Mouse (Mus musculus) heart, embryonic 14.5 days (tissue): ENCODE measurements around the gene Tox2. TPM values are rescaled to one million over a fixed set of nuclear protein-coding genes. Genes with fewer than 3 reads are reported as not detected.

Experiments
- ATAC-seq: fragments of 200-750 bp; cut with Nextera tagmentation; 2 replicates; pipeline ENCODE4 v1.8.0; 2017; ENCODE audit warnings: low read depth, moderate TSS enrichment; ENCODE audit not compliant: insufficient number of reproducible peaks, insufficient read depth, low FRiP score
- H3K27ac ChIP-seq, 2 experiments: fragments of 200-500 bp in 1 of 2; fragments of 300-500 bp in 1 of 2; sonication (generic) in 1 of 2; replicated peaks in 1 of 2; 2 replicates each; pipeline ENCODE4 v1.5.1; 2012 to 2014; ENCODE audit warnings: low read depth in 2 of 2, low read length in 2 of 2, control low read depth in 1 of 2, mild to moderate bottlenecking in 1 of 2, mixed read lengths in 1 of 2; ENCODE audit not compliant: control insufficient read depth in 1 of 2, insufficient read depth in 1 of 2
- H3K27me3 ChIP-seq: fragments of 300-500 bp; sonication (generic); 2 replicates; pipeline ENCODE4 v1.6.1; 2014; ENCODE audit warnings: mild to moderate bottlenecking, low read length, control low read depth; ENCODE audit not compliant: control insufficient read depth, insufficient read depth
- H3K36me3 ChIP-seq: fragments of 300-500 bp; sonication (generic); 2 replicates; pipeline ENCODE4 v1.6.1; 2014; ENCODE audit warnings: mild to moderate bottlenecking, control low read depth, low read length, mixed read lengths; ENCODE audit not compliant: control insufficient read depth, insufficient read depth
- H3K4me1 ChIP-seq, 2 experiments: fragments of 200-500 bp in 1 of 2; fragments of 300-500 bp in 1 of 2; sonication (generic) in 1 of 2; 2 replicates each; pipeline ENCODE4 v1.6.1; 2012 to 2014; ENCODE audit warnings: low read length in 2 of 2, control low read depth in 1 of 2, mixed read lengths in 1 of 2; ENCODE audit not compliant: control insufficient read depth in 2 of 2, insufficient read depth in 2 of 2
- H3K4me2 ChIP-seq: fragments of 300-500 bp; sonication (generic); 2 replicates; pipeline ENCODE4 v1.6.1; 2014; ENCODE audit warnings: mild to moderate bottlenecking, low read length
- H3K4me3 ChIP-seq, 2 experiments: fragments of 200-500 bp in 1 of 2; fragments of 300-500 bp in 1 of 2; sonication (generic) in 1 of 2; 2 replicates each; pipeline ENCODE4 v1.5.1; 2012 to 2014; ENCODE audit warnings: low read length in 2 of 2, mild to moderate bottlenecking in 2 of 2, control low read depth in 1 of 2, low read depth in 1 of 2, moderate library complexity in 1 of 2; ENCODE audit not compliant: control insufficient read depth in 1 of 2, insufficient read depth in 1 of 2
- H3K9ac ChIP-seq: fragments of 300-500 bp; sonication (generic); 2 replicates; pipeline ENCODE4 v1.6.1; 2014; ENCODE audit warnings: mild to moderate bottlenecking, low read length
- H3K9me3 ChIP-seq: fragments of 300-500 bp; sonication (generic); 2 replicates; pipeline ENCODE4 v1.6.1; 2016; ENCODE audit warnings: low read length, control low read depth; ENCODE audit not compliant: control insufficient read depth
- WGBS: fragments of 180-500 bp; shearing (Covaris S2); extraction: QIAGEN DNeasy Blood & Tissue Kit; methylation state at CpG from one replicate; pipeline ENCODE4 v1.1.7; 2014; 5-methylcytosine and 5-hydroxymethylcytosine counted together
- polyA plus RNA-seq: library from polyadenylated mRNA; unstranded; fragments of >200 nt; fragmentation: Nextera tagmentation; extraction: Ambion mirVana; gene quantifications from 2 replicates; pipeline ENCODE4 v1.2.1, GENCODE M21; 2014

Gene Tox2
- polyA plus RNA-seq, 1 experiment from 2014 or later, result 3.8 TPM

DNA sequence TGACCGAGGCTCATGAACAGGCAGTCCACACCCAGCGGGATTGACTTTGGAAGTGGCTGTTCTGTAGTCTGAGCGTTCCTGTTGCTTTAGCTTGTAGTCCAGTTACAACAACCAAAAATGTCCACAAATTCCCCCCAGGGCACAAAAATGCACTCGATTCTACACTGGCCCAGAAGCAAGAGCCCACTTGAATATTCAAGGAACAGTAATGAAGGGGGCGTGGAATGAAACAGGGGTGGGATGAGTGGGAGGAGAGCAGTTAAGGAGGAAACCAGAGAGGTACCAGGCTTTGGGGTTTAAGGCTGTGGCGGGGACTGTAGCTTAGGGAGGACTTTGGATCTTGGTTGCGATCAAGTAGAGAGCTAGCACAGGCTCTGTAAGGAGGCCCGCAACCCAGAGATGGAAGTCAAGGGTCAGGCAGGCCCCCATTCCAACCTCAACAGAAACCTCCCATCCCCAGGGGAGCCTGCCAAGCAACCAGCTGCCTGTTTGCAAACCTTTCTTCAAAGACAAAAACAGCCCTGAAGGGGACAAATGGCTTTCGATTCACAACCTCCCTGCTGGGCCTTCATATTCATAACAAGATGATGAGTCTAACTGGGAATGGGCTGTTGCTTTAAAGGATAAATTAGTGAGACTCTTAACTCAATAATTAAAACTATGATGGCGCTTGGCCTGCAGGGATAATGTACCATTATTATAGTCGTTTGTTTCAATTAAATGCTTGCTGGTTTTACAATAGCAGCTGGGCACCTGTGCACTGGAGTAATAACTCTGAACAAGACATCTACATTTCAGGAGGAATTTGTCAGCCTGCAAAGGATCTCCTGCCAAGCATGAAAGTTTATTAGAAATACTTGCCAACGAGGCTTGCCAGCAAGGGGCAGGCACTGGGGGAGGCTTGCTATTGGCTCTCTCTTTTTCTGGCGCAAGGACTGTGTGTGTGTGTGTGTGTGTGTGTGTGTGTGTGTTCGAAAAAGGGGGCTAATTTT lies 97.4 kb downstream of the Tox2 start:
- 56% methylated on average over 14 of the region's 14 CpGs for WGBS

DNA sequence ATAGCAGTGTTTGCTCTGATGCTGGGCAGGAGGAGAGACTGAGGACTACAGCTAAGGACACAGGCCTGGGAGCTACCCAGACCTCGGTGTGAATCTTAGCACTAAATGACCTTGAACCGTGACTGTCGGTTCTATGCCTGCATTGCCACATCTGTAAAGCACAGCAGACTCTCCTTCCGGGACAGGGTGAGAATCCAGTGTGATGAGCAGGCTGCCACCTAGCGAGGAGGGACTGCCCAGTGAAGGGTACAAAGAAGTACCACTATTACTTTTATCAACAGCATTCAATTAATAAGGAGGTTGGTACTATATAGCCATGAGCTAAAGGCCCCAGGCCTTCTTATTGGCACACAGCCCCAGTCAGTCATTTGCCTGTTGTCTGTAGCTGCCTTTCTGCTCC lies 98.7 kb downstream of the Tox2 start:
- Histone ChIP-seq H3K9me3 (no peaks in the 10 kb centered on the region), H3K27me3 (no peaks in the 10 kb centered on the region), H3K4me3 (no peak overlapping the region), H3K27ac (no peak overlapping the region), H3K36me3 (no peaks in the 10 kb centered on the region), H3K4me1 (no peaks in the 10 kb centered on the region), H3K9ac (no peak overlapping the region), H3K4me2 (no peak overlapping the region)
- 40% methylated on average over 5 of the region's 5 CpGs for WGBS
- ATAC-seq, result no peak

More for the DNA sequence above, 97.4 kb downstream of the Tox2 start:
- Histone ChIP-seq H3K4me3 (no peak overlapping the region), H3K27ac (no peak overlapping the region), H3K27me3 (no peaks in the 10 kb centered on the region), H3K4me1 (no peaks in the 10 kb centered on the region), H3K9ac (no peak overlapping the region), H3K9me3 (no peaks in the 10 kb centered on the region), H3K4me2 (no peak overlapping the region), H3K36me3 (no peaks in the 10 kb centered on the region)
- no peak for ATAC-seq

DNA sequence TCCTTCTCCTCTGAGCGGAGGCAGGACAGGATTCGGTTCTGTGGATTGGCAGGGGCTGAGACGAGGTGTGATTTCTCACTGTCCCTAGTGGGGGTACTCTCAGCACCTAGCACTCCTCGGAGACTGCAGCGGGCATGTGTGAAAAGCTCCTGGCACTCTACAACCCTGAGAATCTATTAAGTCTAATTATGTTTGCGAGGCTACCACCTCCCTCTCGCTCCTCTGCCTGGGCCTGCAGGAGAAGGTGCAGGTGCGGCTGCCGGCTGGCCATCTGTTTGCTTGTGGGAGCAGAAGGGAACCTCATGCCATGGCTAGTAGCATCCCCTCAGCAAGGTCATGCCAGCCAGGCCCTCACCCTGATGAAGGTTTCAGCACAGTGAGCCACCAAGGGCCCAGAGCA lies 100.1 kb downstream of the Tox2 start:
- Histone ChIP-seq H3K9me3 (no peaks in the 10 kb centered on the region), H3K4me2 (no peak overlapping the region), H3K4me1 (no peaks in the 10 kb centered on the region), H3K27ac (no peak overlapping the region), H3K36me3 (no peaks in the 10 kb centered on the region), H3K27me3 (no peaks in the 10 kb centered on the region), H3K9ac (no peak overlapping the region), H3K4me3 (no peak overlapping the region)
- 55% methylated on average over 9 of the region's 9 CpGs for WGBS
- ATAC-seq, result no peak

DNA sequence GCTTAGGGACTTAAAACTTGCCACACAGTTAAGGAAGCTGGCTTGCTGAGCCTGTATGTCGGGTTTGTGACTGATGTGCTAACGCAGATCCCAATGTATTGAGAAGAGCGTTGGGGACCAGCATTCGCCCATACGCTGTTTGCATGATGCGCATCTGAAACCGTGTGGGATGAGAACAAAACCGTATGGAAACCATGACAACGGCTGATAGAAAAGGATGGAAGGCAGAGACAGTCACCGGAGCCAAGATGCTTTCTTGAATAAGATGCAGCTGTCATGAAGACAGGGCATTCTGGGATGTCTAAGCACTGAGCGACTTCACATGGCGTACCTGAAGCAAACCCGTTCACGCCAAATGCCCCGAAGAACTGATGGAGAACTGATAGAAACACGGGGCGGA lies 106.5 kb downstream of the Tox2 start:
- H3K4me1 ChIP-seq, result peaks cover 0 to 3% of the 10 kb centered on the region in 2 experiments; a peak in 2 of 4 replicates
- no peak overlapping the region for H3K4me2 ChIP-seq
- WGBS, result 90% methylated on average over 17 of the region's 17 CpGs
- no peaks in the 10 kb centered on the region for H3K27me3 ChIP-seq
- H3K36me3 ChIP-seq, result no peaks in the 10 kb centered on the region
- H3K27ac ChIP-seq, result no peak overlapping the region
- H3K9me3 ChIP-seq, result no peaks in the 10 kb centered on the region
- no peak overlapping the region for H3K4me3 ChIP-seq
- no peak overlapping the region for H3K9ac ChIP-seq
- no peak for ATAC-seq

DNA sequence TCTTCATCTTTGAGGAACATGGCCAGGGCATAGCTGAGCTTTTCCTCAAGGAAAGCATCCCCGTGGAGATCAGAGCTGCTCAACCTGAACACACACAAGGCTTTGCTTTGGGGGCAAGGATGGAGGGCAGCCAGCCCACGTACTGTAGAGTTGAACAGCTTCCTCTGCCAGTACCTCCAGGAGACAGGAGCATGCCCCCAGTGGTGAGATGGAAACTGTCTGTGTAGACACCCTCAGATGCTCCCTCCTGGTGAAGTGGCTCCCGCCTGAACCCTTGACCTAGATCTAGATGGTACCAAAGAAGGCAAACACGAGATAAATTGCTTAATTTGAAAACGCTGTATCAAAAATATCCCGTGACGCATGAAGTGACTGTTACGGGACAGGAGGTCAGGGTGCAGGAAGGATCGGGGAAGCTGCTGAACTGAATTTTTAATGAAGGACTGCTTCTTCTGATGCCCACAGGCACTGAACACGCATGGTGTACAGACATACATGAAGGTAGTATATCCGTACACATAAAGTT lies 107.3 kb downstream of the Tox2 start:
- no peak for ATAC-seq
- 69% methylated on average over 11 of the region's 11 CpGs for WGBS
- peaks cover 0 to 3% of the 10 kb centered on the region in 2 experiments; a peak in 2 of 4 replicates for H3K4me1 ChIP-seq

DNA sequence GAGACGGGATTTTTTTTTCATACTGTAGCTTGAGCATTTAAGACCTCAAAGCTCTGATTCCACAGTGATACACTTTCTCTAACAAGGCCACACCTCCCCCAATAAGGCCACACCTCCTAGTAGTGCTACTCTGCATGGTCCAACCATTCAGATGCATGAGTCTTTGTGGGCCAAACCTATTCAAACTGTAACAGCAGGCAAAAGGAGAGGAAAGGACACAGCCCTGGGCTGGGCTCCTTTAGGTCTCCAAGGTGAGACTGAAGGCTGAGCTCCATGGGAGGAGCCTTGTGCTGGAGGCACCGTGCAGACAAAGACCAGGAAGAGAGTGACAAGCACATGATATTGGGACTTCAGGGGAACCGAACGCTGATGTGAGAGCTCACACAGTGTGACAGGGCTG lies 114.4 kb downstream of the Tox2 start:
- no peaks in the 10 kb centered on the region for H3K36me3 ChIP-seq
- H3K9ac ChIP-seq, result no peak overlapping the region
- H3K27me3 ChIP-seq, result no peaks in the 10 kb centered on the region
- WGBS, result 60% methylated on average over 4 of the region's 4 CpGs
- no peaks in the 10 kb centered on the region for H3K4me1 ChIP-seq
- no peak overlapping the region for H3K27ac ChIP-seq
- H3K4me3 ChIP-seq, result no peak overlapping the region
- no peaks in the 10 kb centered on the region for H3K9me3 ChIP-seq
- H3K4me2 ChIP-seq, result no peak overlapping the region
- no peak for ATAC-seq

More for the DNA sequence above, 107.3 kb downstream of the Tox2 start:
- no peaks in the 10 kb centered on the region for H3K9me3 ChIP-seq
- no peak overlapping the region for H3K4me2 ChIP-seq
- H3K9ac ChIP-seq, result no peak overlapping the region
- H3K27me3 ChIP-seq, result no peaks in the 10 kb centered on the region
- no peak overlapping the region for H3K4me3 ChIP-seq
- H3K36me3 ChIP-seq, result no peaks in the 10 kb centered on the region
- H3K27ac ChIP-seq, result no peak overlapping the region

DNA sequence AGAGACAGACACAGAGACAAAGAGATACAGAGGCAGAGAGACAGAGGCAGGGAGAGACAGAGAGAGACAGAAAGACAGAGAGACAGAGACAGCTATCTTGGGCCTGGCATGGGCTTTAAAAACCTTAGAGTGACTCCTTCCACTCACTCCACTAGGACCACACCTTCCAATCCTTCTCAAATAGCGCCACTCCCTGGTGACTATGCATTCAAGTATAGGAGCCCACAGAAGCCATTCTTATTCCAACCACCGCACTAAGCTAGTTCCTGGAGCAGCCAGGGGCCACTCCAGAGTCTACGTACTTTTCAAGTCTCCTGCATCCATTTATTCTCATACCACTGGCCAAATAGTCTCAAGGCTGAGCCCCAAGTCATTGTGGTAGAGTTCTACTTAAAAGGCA lies 115.9 kb downstream of the Tox2 start:
- no peaks in the 10 kb centered on the region for H3K36me3 ChIP-seq

More for the DNA sequence above, 115.9 kb downstream of the Tox2 start:
- ATAC-seq, result no peak
- Histone ChIP-seq H3K4me1 (no peaks in the 10 kb centered on the region), H3K4me3 (no peak overlapping the region), H3K4me2 (no peak overlapping the region), H3K9ac (no peak overlapping the region), H3K27me3 (peaks cover 7% of the 10 kb centered on the region; the same call in 1 of the 2 replicates), H3K27ac (no peak overlapping the region), H3K9me3 (no peaks in the 10 kb centered on the region)
- WGBS, result 86% methylated on average over 3 of the region's 3 CpGs
